Mouse (Mus musculus) cerebellum, adult (tissue): ENCODE measurements around the gene Dtx2.

Experiments
- ATAC-seq: cut with Nextera tagmentation; 2 replicates; pipeline ENCODE4 v1.9.2; 2017; ENCODE audit warnings: mild to moderate bottlenecking, moderate library complexity, mixed read lengths; ENCODE audit not compliant: insufficient number of reproducible peaks, low FRiP score, low TSS enrichment

Gene Dtx2

GRCm38 (mm10) chr5:135994725-135995687 lies at the start of gene Dtx2:
Gene Dtx2 (plus strand): TSS chr5:135994800.
- peak; percentile 94 for ATAC-seq

- no peak for ATAC-seq
Measured at GRCm38 (mm10) chr5:135945916-135946408, 48.6 kb upstream of the Dtx2 start.

- no peak for ATAC-seq
Measured at GRCm38 (mm10) chr5:135946621-135947020, 48.0 kb upstream of the Dtx2 start.

- no peak for ATAC-seq
Measured at GRCm38 (mm10) chr5:135950710-135951412, 43.7 kb upstream of the Dtx2 start.

GRCm38 (mm10) chr5:135951660-135952059 lies 42.9 kb upstream of the Dtx2 start:
- ATAC-seq, result no peak

GRCm38 (mm10) chr5:135952830-135953229 lies 41.8 kb upstream of the Dtx2 start:
- no peak for ATAC-seq

- ATAC-seq, result no peak
Measured at GRCm38 (mm10) chr5:135956300-135957206, 38.0 kb upstream of the Dtx2 start.

GRCm38 (mm10) chr5:135957207-135957974 lies 37.2 kb upstream of the Dtx2 start:
- ATAC-seq, result peak; percentile 80

GRCm38 (mm10) chr5:135958367-135958766 lies 36.2 kb upstream of the Dtx2 start:
- ATAC-seq, result no peak

GRCm38 (mm10) chr5:135959911-135960310 lies 34.7 kb upstream of the Dtx2 start:
- no peak for ATAC-seq

- no peak for ATAC-seq
Measured at GRCm38 (mm10) chr5:135960909-135961635, 33.5 kb upstream of the Dtx2 start.

GRCm38 (mm10) chr5:135962125-135962491 lies 32.5 kb upstream of the Dtx2 start:
- no peak for ATAC-seq

- peak; percentile 91 for ATAC-seq
Measured at GRCm38 (mm10) chr5:135962492-135963279, 31.9 kb upstream of the Dtx2 start.

- 0 out of 2 replicates have a peak, but pooled peaks have one; percentile 11 for ATAC-seq
Measured at GRCm38 (mm10) chr5:135963280-135963627, 31.3 kb upstream of the Dtx2 start.

GRCm38 (mm10) chr5:135965501-135965930 lies 29.1 kb upstream of the Dtx2 start:
- no peak for ATAC-seq

- no peak for ATAC-seq
Measured at GRCm38 (mm10) chr5:135966866-135967265, 27.7 kb upstream of the Dtx2 start.

GRCm38 (mm10) chr5:135968781-135969180 lies 25.8 kb upstream of the Dtx2 start:
- ATAC-seq, result no peak

- no peak for ATAC-seq
Measured at GRCm38 (mm10) chr5:135970247-135970646, 24.4 kb upstream of the Dtx2 start.
